ENCODE assay signal across 8 mouse cellular contexts in genomic region chr14:40964214-40964610, GRCm38 (mm10). TPM values are rescaled to one million over a fixed set of nuclear protein-coding genes. Genes with fewer than 3 reads are reported as not detected.
DNase-seq lines count a peak whose midpoint lies in the region; ATAC-seq lines count a peak whose summit lies in the region.

No protein-coding gene starts in this region.

- no peaks in the 10 kb centered on the region for H3K27me3 ChIP-seq in hindbrain, embryonic 12.5 days
- no peaks in the 10 kb centered on the region for H3K27me3 ChIP-seq in hindbrain, embryonic 16.5 days (replicated peaks; ENCODE audit: control insufficient read depth, insufficient read depth, low read length)
- H3K27me3 ChIP-seq in midbrain, embryonic 13.5 days, result no peaks in the 10 kb centered on the region
- H3K27me3 ChIP-seq in midbrain, embryonic 10.5 days (ENCODE audit: low read depth, poor library complexity, severe bottlenecking), result peaks cover 14% of the 10 kb centered on the region
- no peaks in the 10 kb centered on the region for H3K27me3 ChIP-seq in intestine, embryonic 15.5 days (replicated peaks)
- no peaks in the 10 kb centered on the region for H3K27me3 ChIP-seq in stomach, embryonic 14.5 days (ENCODE audit: control insufficient read depth, insufficient read depth, low read length)

- no peaks in the 10 kb centered on the region for H3K9me3 ChIP-seq in hindbrain, embryonic 12.5 days (replicated peaks)
- no peaks in the 10 kb centered on the region for H3K9me3 ChIP-seq in hindbrain, embryonic 16.5 days (ENCODE audit: control insufficient read depth, low read length)
- H3K9me3 ChIP-seq in midbrain, embryonic 13.5 days, result no peaks in the 10 kb centered on the region
- no peaks in the 10 kb centered on the region for H3K9me3 ChIP-seq in midbrain, embryonic 10.5 days (replicated peaks)
- H3K9me3 ChIP-seq in intestine, embryonic 15.5 days, result no peaks in the 10 kb centered on the region
- H3K9me3 ChIP-seq in stomach, embryonic 14.5 days (ENCODE audit: control insufficient read depth, low read depth, low read length), result no peaks in the 10 kb centered on the region

- H3K4me1 ChIP-seq in hindbrain, embryonic 12.5 days, result peaks cover 52% of the 10 kb centered on the region
- H3K4me1 ChIP-seq in hindbrain, embryonic 16.5 days (ENCODE audit: control insufficient read depth, insufficient read depth, low read depth, low read length), result peaks cover 25% of the 10 kb centered on the region
- peaks cover 57% of the 10 kb centered on the region for H3K4me1 ChIP-seq in midbrain, embryonic 13.5 days (replicated peaks)
- H3K4me1 ChIP-seq in midbrain, embryonic 10.5 days, result peaks cover 70% of the 10 kb centered on the region
- peaks cover 45% of the 10 kb centered on the region for H3K4me1 ChIP-seq in intestine, embryonic 15.5 days (replicated peaks)
- H3K4me1 ChIP-seq in stomach, embryonic 14.5 days (ENCODE audit: control insufficient read depth, insufficient read depth, low read length), result peaks cover 34% of the 10 kb centered on the region

- no peak overlapping the region for H3K4me3 ChIP-seq in hindbrain, embryonic 12.5 days
- no peak overlapping the region for H3K4me3 ChIP-seq in hindbrain, embryonic 16.5 days (ENCODE audit: low read length)
- H3K4me3 ChIP-seq in midbrain, embryonic 13.5 days (replicated peaks), result no peak overlapping the region
- no peak overlapping the region for H3K4me3 ChIP-seq in midbrain, embryonic 10.5 days
- H3K4me3 ChIP-seq in intestine, embryonic 15.5 days (replicated peaks), result no peak overlapping the region
- no peak overlapping the region for H3K4me3 ChIP-seq in stomach, embryonic 14.5 days (ENCODE audit: low read depth, low read length)

- WGBS in hindbrain, embryonic 12.5 days, result 96% methylated on average over 3 of the region's 3 CpGs
- WGBS in hindbrain, embryonic 16.5 days, result 93% methylated on average over 3 of the region's 3 CpGs
- WGBS in midbrain, embryonic 13.5 days, result 92% methylated on average over 3 of the region's 3 CpGs
- WGBS in midbrain, embryonic 10.5 days, result 94% methylated on average over 3 of the region's 3 CpGs
- WGBS in intestine, embryonic 15.5 days, result 94% methylated on average over 3 of the region's 3 CpGs
- 95% methylated on average over 3 of the region's 3 CpGs for WGBS in stomach, embryonic 14.5 days

- peak overlapping the region; percentile 90 for H3K4me2 ChIP-seq in hindbrain, embryonic 12.5 days (replicated peaks)
- H3K4me2 ChIP-seq in hindbrain, embryonic 16.5 days (ENCODE audit: low read length), result no peak overlapping the region
- peak overlapping the region; percentile 91 for H3K4me2 ChIP-seq in midbrain, embryonic 13.5 days (replicated peaks)
- peak overlapping the region; percentile 63; the same call in 1 of the 2 replicates for H3K4me2 ChIP-seq in intestine, embryonic 15.5 days (replicated peaks)
- peak overlapping the region; percentile 86; the same call in 1 of the 2 replicates for H3K4me2 ChIP-seq in stomach, embryonic 14.5 days (replicated peaks; ENCODE audit: low read depth, low read length)

- DNase-seq in midbrain, embryonic 10.5 days (ENCODE audit: low spot score), result no peak
- no peak for DNase-seq in spleen, adult 18-20 months
- DNase-seq in cerebellum, postnatal 36 days, result no peak

- H3K36me3 ChIP-seq in hindbrain, embryonic 12.5 days, result no peaks in the 10 kb centered on the region
- no peaks in the 10 kb centered on the region for H3K36me3 ChIP-seq in hindbrain, embryonic 16.5 days (ENCODE audit: control insufficient read depth, insufficient read depth, low read length)
- no peaks in the 10 kb centered on the region for H3K36me3 ChIP-seq in midbrain, embryonic 13.5 days
- H3K36me3 ChIP-seq in midbrain, embryonic 10.5 days, result no peaks in the 10 kb centered on the region
- H3K36me3 ChIP-seq in intestine, embryonic 15.5 days, result no peaks in the 10 kb centered on the region
- H3K36me3 ChIP-seq in stomach, embryonic 14.5 days (ENCODE audit: control insufficient read depth, insufficient read depth, low read length), result no peaks in the 10 kb centered on the region

- H3K27ac ChIP-seq in hindbrain, embryonic 12.5 days, result no peak overlapping the region
- H3K27ac ChIP-seq in hindbrain, embryonic 16.5 days (ENCODE audit: low read depth, low read length), result no peak overlapping the region
- no peak overlapping the region for H3K27ac ChIP-seq in midbrain, embryonic 13.5 days
- H3K27ac ChIP-seq in midbrain, embryonic 10.5 days (replicated peaks), result no peak overlapping the region
- no peak overlapping the region for H3K27ac ChIP-seq in intestine, embryonic 15.5 days
- H3K27ac ChIP-seq in stomach, embryonic 14.5 days (ENCODE audit: low read length), result no peak overlapping the region

- no peak overlapping the region for H3K9ac ChIP-seq in hindbrain, embryonic 12.5 days
- no peak overlapping the region for H3K9ac ChIP-seq in hindbrain, embryonic 16.5 days (ENCODE audit: low read depth, low read length)
- H3K9ac ChIP-seq in midbrain, embryonic 13.5 days (replicated peaks), result no peak overlapping the region
- no peak overlapping the region for H3K9ac ChIP-seq in intestine, embryonic 15.5 days
- no peak overlapping the region for H3K9ac ChIP-seq in stomach, embryonic 14.5 days (replicated peaks; ENCODE audit: low read depth, low read length)

- ATAC-seq in hindbrain, embryonic 12.5 days (ENCODE audit: low FRiP score), result no peak
- no peak for ATAC-seq in hindbrain, embryonic 16.5 days
- ATAC-seq in midbrain, embryonic 13.5 days, result no peak
- no peak for ATAC-seq in intestine, embryonic 15.5 days
- ATAC-seq in stomach, embryonic 14.5 days (ENCODE audit: insufficient number of reproducible peaks, insufficient read depth, low FRiP score, low read depth), result no peak

RNA-seq across cellular contexts. Expression of gene Tspan14, which starts 2.4 kb away (rescaled TPM):
- polyA plus RNA-seq in hindbrain, embryonic 12.5 days (2016; fragmentation: Nextera tagmentation; extraction: Ambion mirVana), result 84.3 and 95.0 TPM in 2 replicates
- 52.5 and 60.6 TPM in 2 replicates for polyA plus RNA-seq in hindbrain, embryonic 16.5 days (2015; fragmentation: Nextera tagmentation; extraction: Ambion mirVana)
- 79.7 and 80.4 TPM in 2 replicates for polyA plus RNA-seq in midbrain, embryonic 13.5 days (2015; fragmentation: Nextera tagmentation; extraction: Ambion mirVana)
- polyA plus RNA-seq in midbrain, embryonic 10.5 days (2016; fragmentation: Nextera tagmentation; extraction: Ambion mirVana), result 90.6 and 101 TPM in 2 replicates
- 56.8 and 61.0 TPM in 2 replicates for polyA plus RNA-seq in intestine, embryonic 15.5 days (2015; fragmentation: Nextera tagmentation; extraction: Ambion mirVana)
- polyA plus RNA-seq in stomach, embryonic 14.5 days (2014; fragmentation: Nextera tagmentation; extraction: Ambion mirVana), result 84.5 and 88.2 TPM in 2 replicates

RNA-seq across cellular contexts. Expression of gene Fam213a, which starts 49.4 kb away (rescaled TPM):
- polyA plus RNA-seq in hindbrain, embryonic 12.5 days (2016; fragmentation: Nextera tagmentation; extraction: Ambion mirVana), result 62.5 and 65.1 TPM in 2 replicates
- 110 and 123 TPM in 2 replicates for polyA plus RNA-seq in hindbrain, embryonic 16.5 days (2015; fragmentation: Nextera tagmentation; extraction: Ambion mirVana)
- polyA plus RNA-seq in midbrain, embryonic 13.5 days (2015; fragmentation: Nextera tagmentation; extraction: Ambion mirVana), result 66.9 and 67.2 TPM in 2 replicates
- 45.4 and 46.5 TPM in 2 replicates for polyA plus RNA-seq in midbrain, embryonic 10.5 days (2016; fragmentation: Nextera tagmentation; extraction: Ambion mirVana)
- polyA plus RNA-seq in intestine, embryonic 15.5 days (2015; fragmentation: Nextera tagmentation; extraction: Ambion mirVana), result 51.6 and 54.4 TPM in 2 replicates
- 42.7 and 45.8 TPM in 2 replicates for polyA plus RNA-seq in stomach, embryonic 14.5 days (2014; fragmentation: Nextera tagmentation; extraction: Ambion mirVana)
